Mouse (Mus musculus): ENCODE results near the gene Celsr1. TPM values are rescaled to one million over a fixed set of nuclear protein-coding genes. Genes with fewer than 3 reads are reported as not detected.
A peak's percentile ranks its signal among the peaks of the same experiment; 100 is the strongest.
"Not testable (repeated sequence)": the region's sequence is repeated elsewhere in the genome, so short reads cannot be mapped to it uniquely, and the experiment has no call there.

The Celsr1 gene
- polyA plus RNA-seq, 1 experiment from 2014 or later = 4.2 TPM

- H3K4me2 ChIP-seq (replicated peaks); H3K4me3 ChIP-seq (replicated peaks); H3K36me3 ChIP-seq; ATAC-seq (ENCODE audit: insufficient number of reproducible peaks, low FRiP score, low TSS enrichment, low read depth); H3K9ac ChIP-seq; H3K9me3 ChIP-seq (replicated peaks); H3K27ac ChIP-seq (replicated peaks); H3K27me3 ChIP-seq: not testable (repeated sequence)
- WGBS = 66% methylated on average over 3 of the region's 3 CpGs
- peaks cover 22% of the 10 kb centered on the region for H3K4me1 ChIP-seq
Observed at GRCm38 (mm10) chr15:86054861-86055260, 21.3 kb upstream of the Celsr1 start.

GRCm38 (mm10) chr15:86053890-86054536, 20.4 kb upstream of the Celsr1 start:
- 44% methylated on average over 2 of the region's 2 CpGs for WGBS
- Histone ChIP-seq H3K27me3 (no peaks in the 10 kb centered on the region), H3K9ac (no peak overlapping the region), H3K27ac (replicated peaks) (no peak overlapping the region), H3K4me2 (replicated peaks) (no peak overlapping the region), H3K36me3 (no peaks in the 10 kb centered on the region), H3K4me3 (replicated peaks) (no peak overlapping the region), H3K4me1 (peaks cover 14% of the 10 kb centered on the region), H3K9me3 (replicated peaks) (no peaks in the 10 kb centered on the region)
- ATAC-seq (ENCODE audit: insufficient number of reproducible peaks, low FRiP score, low TSS enrichment, low read depth) = peak; percentile 34; the same call in 1 of the 2 replicates

GRCm38 (mm10) chr15:86051878-86052478, 18.4 kb upstream of the Celsr1 start:
- no peaks in the 10 kb centered on the region for H3K9me3 ChIP-seq (replicated peaks)
- 63% methylated on average over 6 of the region's 6 CpGs for WGBS
- no peak overlapping the region for H3K27ac ChIP-seq (replicated peaks)
- H3K4me3 ChIP-seq (replicated peaks) = no peak overlapping the region
- no peaks in the 10 kb centered on the region for H3K27me3 ChIP-seq
- H3K4me1 ChIP-seq = no peaks in the 10 kb centered on the region
- no peaks in the 10 kb centered on the region for H3K36me3 ChIP-seq
- ATAC-seq (ENCODE audit: insufficient number of reproducible peaks, low FRiP score, low TSS enrichment, low read depth) = no peak
- H3K4me2 ChIP-seq (replicated peaks) = no peak overlapping the region
- H3K9ac ChIP-seq = no peak overlapping the region

GRCm38 (mm10) chr15:86051152-86051551, 17.6 kb upstream of the Celsr1 start:
- ATAC-seq (ENCODE audit: insufficient number of reproducible peaks, low FRiP score, low TSS enrichment, low read depth) = no peak
- Histone ChIP-seq H3K4me2 (replicated peaks) (no peak overlapping the region), H3K36me3 (no peaks in the 10 kb centered on the region), H3K4me3 (replicated peaks) (no peak overlapping the region), H3K9ac (no peak overlapping the region), H3K4me1 (no peaks in the 10 kb centered on the region), H3K27ac (replicated peaks) (no peak overlapping the region), H3K27me3 (no peaks in the 10 kb centered on the region), H3K9me3 (replicated peaks) (no peaks in the 10 kb centered on the region)
- WGBS = 81% methylated on average over 10 of the region's 10 CpGs

- Histone ChIP-seq H3K36me3 (no peaks in the 10 kb centered on the region), H3K9ac (no peak overlapping the region), H3K27ac (replicated peaks) (no peak overlapping the region), H3K4me2 (replicated peaks) (no peak overlapping the region), H3K4me3 (replicated peaks) (no peak overlapping the region), H3K4me1 (no peaks in the 10 kb centered on the region), H3K9me3 (replicated peaks) (no peaks in the 10 kb centered on the region), H3K27me3 (no peaks in the 10 kb centered on the region)
- WGBS = 67% methylated on average over 4 of the region's 4 CpGs
- no peak for ATAC-seq (ENCODE audit: insufficient number of reproducible peaks, low FRiP score, low TSS enrichment, low read depth)
Observed at GRCm38 (mm10) chr15:86050170-86050743, 16.7 kb upstream of the Celsr1 start.

GRCm38 (mm10) chr15:86049510-86049909, 15.9 kb upstream of the Celsr1 start:
- no peaks in the 10 kb centered on the region for H3K27me3 ChIP-seq
- H3K9ac ChIP-seq = no peak overlapping the region
- H3K9me3 ChIP-seq (replicated peaks) = no peaks in the 10 kb centered on the region
- H3K36me3 ChIP-seq = no peaks in the 10 kb centered on the region
- no peak overlapping the region for H3K4me3 ChIP-seq (replicated peaks)
- no peak overlapping the region for H3K4me2 ChIP-seq (replicated peaks)
- H3K4me1 ChIP-seq = no peaks in the 10 kb centered on the region
- ATAC-seq (ENCODE audit: insufficient number of reproducible peaks, low FRiP score, low TSS enrichment, low read depth) = no peak
- H3K27ac ChIP-seq (replicated peaks) = no peak overlapping the region
- WGBS = 89% methylated on average over 3 of the region's 3 CpGs

- H3K4me1 ChIP-seq = peaks cover 14% of the 10 kb centered on the region; the same call in 1 of the 2 replicates
- no peak for ATAC-seq (ENCODE audit: insufficient number of reproducible peaks, low FRiP score, low TSS enrichment, low read depth)
- H3K27ac ChIP-seq (replicated peaks) = no peak overlapping the region
- peaks cover 6% of the 10 kb centered on the region; the same call in 1 of the 2 replicates for H3K27me3 ChIP-seq
- no peak overlapping the region for H3K9ac ChIP-seq
- no peaks in the 10 kb centered on the region for H3K36me3 ChIP-seq
- no peaks in the 10 kb centered on the region for H3K9me3 ChIP-seq (replicated peaks)
- no peak overlapping the region for H3K4me3 ChIP-seq (replicated peaks)
- H3K4me2 ChIP-seq (replicated peaks) = no peak overlapping the region
- 35% methylated on average over 4 of the region's 4 CpGs for WGBS
Observed at GRCm38 (mm10) chr15:86042364-86042763, 8.8 kb upstream of the Celsr1 start.

- Histone ChIP-seq H3K4me1 (peaks cover 14% of the 10 kb centered on the region; the same call in 1 of the 2 replicates), H3K27me3 (peaks cover 6% of the 10 kb centered on the region; the same call in 1 of the 2 replicates), H3K9ac (no peak overlapping the region), H3K36me3 (no peaks in the 10 kb centered on the region), H3K4me2 (replicated peaks) (no peak overlapping the region), H3K4me3 (replicated peaks) (no peak overlapping the region), H3K27ac (replicated peaks) (no peak overlapping the region), H3K9me3 (replicated peaks) (no peaks in the 10 kb centered on the region)
- ATAC-seq (ENCODE audit: insufficient number of reproducible peaks, low FRiP score, low TSS enrichment, low read depth) = no peak
- WGBS = 60% methylated on average over 5 of the region's 5 CpGs
Observed at GRCm38 (mm10) chr15:86041421-86041820, 7.8 kb upstream of the Celsr1 start.

GRCm38 (mm10) chr15:86038802-86039201, 5.2 kb upstream of the Celsr1 start:
- Histone ChIP-seq H3K4me3 (replicated peaks) (no peak overlapping the region), H3K9ac (no peak overlapping the region), H3K27me3 (peaks cover 11% of the 10 kb centered on the region), H3K4me1 (peaks cover 25% of the 10 kb centered on the region), H3K9me3 (replicated peaks) (no peaks in the 10 kb centered on the region), H3K27ac (replicated peaks) (no peak overlapping the region), H3K4me2 (replicated peaks) (no peak overlapping the region), H3K36me3 (no peaks in the 10 kb centered on the region)
- peak; percentile 22; the same call in 1 of the 2 replicates for ATAC-seq (ENCODE audit: insufficient number of reproducible peaks, low FRiP score, low TSS enrichment, low read depth)
- WGBS = 3% methylated on average over 2 of the region's 2 CpGs

GRCm38 (mm10) chr15:86035913-86036312, 2.3 kb upstream of the Celsr1 start:
- Histone ChIP-seq H3K36me3 (peaks cover 10% of the 10 kb centered on the region), H3K4me2 (replicated peaks) (no peak overlapping the region), H3K27me3 (peaks cover 27% of the 10 kb centered on the region), H3K9me3 (replicated peaks) (no peaks in the 10 kb centered on the region), H3K27ac (replicated peaks) (peak overlapping the region; percentile 34; the same call in 1 of the 2 replicates), H3K4me1 (peaks cover 25% of the 10 kb centered on the region), H3K4me3 (replicated peaks) (no peak overlapping the region), H3K9ac (no peak overlapping the region)
- no peak for ATAC-seq (ENCODE audit: insufficient number of reproducible peaks, low FRiP score, low TSS enrichment, low read depth)
- 57% methylated on average over 3 of the region's 3 CpGs for WGBS

- Histone ChIP-seq H3K27ac (replicated peaks) (peak overlapping the region; percentile 74), H3K9ac (no peak overlapping the region), H3K9me3 (replicated peaks) (no peaks in the 10 kb centered on the region), H3K4me2 (replicated peaks) (peak overlapping the region; percentile 88), H3K4me1 (peaks cover 25% of the 10 kb centered on the region), H3K4me3 (replicated peaks) (peak overlapping the region; percentile 57), H3K36me3 (peaks cover 10% of the 10 kb centered on the region), H3K27me3 (peaks cover 27% of the 10 kb centered on the region)
- 8% methylated on average over 12 of the region's 12 CpGs for WGBS
- no peak for ATAC-seq (ENCODE audit: insufficient number of reproducible peaks, low FRiP score, low TSS enrichment, low read depth)
Observed at GRCm38 (mm10) chr15:86034781-86035360, 1.3 kb upstream of the Celsr1 start.
